Mouse (Mus musculus) adrenal gland, postnatal 25 days (tissue): ENCODE measurements around the gene Gm266. TPM values are rescaled to one million over a fixed set of nuclear protein-coding genes. Genes with fewer than 3 reads are reported as not detected.
"Not testable (repeated sequence)": the region's sequence is repeated elsewhere in the genome, so short reads cannot be mapped to it uniquely, and the experiment has no call there.

Experiments used
- DNase-seq: peaks from one replicate; pipeline ENCODE4 v3.0.0; 2021; ENCODE audit warnings: mixed read lengths
- long read RNA-seq: library from polyadenylated mRNA; stranded (forward); transcript quantifications from one replicate; pipeline ENCODE4 v2.0.0, GENCODE M21; 2021
- total RNA-seq: library from RNA; stranded (reverse); gene quantifications from 2 replicates; pipeline ENCODE4 v1.2.3, GENCODE M21; 2021

The Gm266 gene
- total RNA-seq, result not detected in 2 replicates
- long read RNA-seq, result 0 reads

DNA sequence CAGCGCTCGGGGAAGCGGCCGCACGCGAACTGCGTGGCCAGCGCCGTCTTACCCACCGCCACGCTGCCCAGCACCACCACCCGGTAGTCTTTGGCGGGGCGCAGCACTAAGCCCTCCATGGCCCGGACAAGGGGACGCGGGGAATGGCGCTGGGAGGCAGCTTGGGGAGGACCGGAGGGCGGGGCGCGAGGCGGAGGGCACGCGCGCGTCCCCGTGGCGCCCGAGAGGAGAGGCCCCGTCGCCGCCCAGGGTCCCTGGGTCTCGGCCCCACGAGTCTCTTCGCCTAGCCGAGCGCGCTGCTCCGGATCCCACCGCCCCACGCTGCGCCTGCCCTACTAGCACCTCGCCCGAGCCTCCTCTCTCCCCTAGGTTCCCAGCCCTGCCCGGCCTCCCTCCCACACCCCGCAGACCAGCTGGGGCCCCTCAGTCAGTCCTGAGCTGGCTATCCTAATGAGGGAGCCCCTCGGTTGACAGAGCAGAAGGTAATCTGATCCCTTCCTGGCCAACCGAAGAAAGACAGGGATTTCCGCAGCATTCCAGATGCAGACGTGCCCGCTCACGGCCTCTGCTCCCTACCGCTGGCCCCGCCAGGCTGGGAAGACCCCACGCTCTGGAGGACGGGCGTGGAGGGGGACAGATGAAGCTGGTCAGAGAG lies at the start of gene Gm266:
Gm266 (minus strand) TSS at position 172 of the 655 bp plus-strand sequence.
- peak; percentile 24 for DNase-seq

DNA sequence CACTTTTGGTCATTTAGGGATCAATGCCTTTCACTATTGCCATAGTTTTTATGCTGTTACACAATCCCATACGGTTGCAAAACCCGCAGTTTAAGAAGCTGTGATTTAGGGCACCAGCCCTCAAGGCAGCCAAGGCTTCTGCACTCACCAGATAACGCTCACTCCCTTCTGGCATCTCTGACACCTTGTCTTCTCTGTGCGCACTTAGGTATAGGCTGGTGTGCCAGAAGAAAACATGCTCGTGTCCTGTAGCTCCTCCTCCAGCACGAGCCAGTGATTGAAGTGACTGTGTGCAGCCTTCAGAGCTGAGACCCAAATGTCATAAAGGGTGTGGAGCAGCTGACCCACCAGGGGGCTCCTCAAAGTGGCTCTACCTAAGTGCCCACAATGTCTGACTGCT lies 49.7 kb upstream of the Gm266 start:
- DNase-seq, result no peak

DNA sequence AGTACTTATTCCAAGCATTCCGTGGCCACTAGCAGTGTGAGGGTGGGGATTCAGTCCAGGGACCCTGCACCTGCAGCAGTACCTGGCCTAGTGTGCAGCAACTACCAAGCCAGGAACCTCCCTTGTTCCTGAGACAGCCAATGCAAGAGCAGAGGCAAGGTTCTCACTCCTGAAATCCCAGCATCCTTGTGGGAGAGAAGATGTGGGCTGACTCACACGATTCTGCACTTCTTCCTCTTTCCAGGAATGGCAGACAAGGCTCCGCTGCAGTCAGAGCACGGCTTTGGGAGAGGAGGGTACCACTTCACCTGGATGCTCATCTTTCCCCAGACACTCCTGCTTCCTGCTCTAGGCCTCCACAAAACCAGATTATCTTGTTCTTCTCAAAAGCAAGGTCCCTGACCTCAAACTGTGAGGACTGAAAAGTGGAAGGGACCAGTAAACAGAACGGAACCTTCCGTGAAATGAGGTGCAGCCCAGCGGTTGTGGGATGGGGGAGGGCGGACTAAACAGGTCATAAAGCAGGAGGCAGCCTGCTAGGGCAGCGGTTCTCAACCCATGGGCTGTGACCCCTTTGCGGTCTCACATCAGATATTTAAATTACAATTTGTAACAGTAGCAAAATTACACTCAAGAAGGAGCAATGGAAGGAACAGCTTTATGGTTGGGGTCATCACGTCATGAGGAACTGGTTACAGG lies 47.6 kb upstream of the Gm266 start:
- no peak for DNase-seq

DNA sequence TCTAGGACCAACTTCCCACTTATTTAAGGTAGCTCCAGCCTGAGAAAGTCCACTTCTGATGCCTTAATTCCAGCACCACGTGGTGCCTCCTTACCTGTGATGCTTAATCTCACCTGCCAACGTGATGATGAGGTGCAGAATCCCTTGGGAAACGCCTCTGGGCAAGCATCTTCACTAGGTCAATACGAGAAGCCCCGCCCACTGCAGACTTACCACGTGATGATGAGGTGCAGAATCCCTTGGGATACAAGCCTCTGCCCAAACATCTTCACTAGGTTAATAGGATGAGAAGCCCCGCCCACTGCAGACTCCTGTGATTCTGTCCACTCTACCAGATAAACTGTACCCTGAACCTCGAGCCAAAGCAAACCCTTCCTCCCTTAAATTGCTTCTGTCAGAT lies 43.6 kb upstream of the Gm266 start:
- DNase-seq, result no peak

DNA sequence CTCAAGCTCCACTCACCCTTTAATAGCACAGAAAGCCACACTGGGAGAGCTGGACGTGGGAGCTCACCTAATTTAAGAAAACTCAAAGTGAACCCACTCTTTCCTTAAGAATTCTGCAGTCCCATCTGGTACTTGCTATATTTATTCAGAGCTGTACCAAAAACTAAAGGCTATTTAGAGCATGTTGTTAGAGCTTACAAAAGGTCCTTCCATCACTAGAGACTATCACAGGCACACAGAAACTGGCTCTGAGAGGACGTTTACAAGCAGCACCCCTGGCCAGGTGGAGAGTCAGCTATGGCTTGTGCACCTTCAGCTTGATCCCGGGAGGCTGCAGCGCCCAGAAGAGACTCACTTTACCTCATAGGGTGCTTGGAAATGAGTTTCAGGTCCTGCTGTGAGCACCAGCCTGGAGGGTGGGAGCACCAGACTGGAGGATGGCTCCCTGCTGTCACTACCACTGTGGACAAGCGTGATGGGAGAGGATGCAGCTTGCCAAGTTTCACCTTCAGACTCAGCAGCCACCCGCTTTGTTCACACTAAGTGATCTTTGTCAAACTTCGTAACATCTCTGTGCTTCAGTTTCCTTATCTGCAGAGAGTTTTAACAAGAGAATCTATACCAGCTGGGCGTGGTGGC lies 42.1 kb upstream of the Gm266 start:
- DNase-seq, result no peak

DNA sequence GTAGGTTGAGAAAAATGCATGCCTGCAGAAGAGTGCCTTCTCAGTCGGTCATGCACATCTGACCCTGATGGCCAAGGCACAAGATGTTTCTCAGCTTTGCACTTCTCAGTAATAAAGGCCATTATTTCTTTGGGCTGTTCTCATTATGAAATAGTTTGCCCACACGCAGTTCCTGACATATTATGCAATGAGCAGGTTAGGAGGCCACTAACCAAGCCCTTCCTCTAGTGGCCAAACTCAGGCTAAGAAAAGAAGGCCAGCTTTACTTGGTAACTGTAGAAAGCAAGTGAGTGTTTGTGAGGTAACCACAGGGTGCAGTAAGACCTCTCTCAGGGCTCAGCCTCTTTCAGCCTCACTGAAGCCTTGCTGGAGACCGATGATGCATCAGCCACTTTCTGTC lies 39.3 kb upstream of the Gm266 start:
- DNase-seq, result no peak

DNA sequence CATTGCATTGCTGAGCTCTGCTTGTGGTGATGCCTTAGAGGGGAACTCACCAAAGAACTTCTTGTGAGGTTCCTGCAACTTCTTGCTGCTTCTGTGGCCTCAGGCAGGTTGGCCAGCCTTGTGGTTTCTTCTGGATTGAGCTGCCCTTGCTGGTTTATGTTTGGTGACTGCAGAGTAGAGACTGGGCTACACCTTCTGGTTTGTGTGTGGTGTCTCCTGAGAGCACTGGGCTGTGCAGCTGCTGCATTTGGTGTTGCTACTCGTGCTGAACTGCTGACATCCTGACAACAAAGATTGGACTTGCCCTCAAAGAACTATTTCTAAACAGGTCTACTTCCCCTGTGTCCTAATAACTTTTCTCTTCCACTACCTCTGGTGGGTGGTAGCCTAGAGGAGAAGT lies 38.8 kb upstream of the Gm266 start:
- DNase-seq, result no peak

DNA sequence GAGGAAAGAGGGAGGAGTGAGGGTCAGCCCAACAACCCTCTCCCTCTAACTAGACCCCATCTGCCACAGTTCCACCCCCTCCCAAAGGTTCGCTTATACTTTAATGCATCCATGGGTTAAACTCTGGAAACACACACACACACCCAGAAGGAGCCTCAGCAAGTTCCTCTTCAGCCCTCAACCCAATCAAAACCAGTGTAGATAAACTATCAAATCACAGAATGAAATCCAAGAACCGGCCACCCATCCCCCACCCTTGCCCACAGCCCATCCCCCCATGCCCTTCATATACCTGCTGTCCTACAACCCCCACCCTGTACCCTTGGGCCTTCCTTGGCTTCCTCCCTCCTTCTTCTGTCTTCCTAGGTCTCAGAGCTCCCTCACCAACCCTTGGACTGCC lies 35.4 kb upstream of the Gm266 start:
- DNase-seq, result no peak

DNA sequence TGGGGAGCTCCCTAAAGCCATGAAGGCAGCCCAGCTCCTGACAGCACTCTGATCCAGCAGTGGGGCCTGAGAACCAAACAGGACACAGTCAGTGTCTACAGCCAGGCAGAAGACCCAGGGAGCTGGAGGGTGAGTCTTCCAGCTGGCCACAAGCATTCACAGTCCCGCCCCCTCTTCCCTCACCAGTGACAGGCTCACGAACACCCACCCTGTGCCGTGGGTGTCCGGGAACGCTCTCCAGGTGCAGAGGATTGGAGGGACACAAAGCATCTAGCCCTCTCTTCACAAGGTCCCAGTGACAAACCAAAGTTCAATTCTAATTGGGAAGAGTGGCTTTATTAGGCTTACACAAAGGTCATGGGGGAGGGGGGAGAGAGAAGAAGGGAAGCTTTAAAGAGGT lies 34.2 kb upstream of the Gm266 start:
- DNase-seq, result no peak

DNA sequence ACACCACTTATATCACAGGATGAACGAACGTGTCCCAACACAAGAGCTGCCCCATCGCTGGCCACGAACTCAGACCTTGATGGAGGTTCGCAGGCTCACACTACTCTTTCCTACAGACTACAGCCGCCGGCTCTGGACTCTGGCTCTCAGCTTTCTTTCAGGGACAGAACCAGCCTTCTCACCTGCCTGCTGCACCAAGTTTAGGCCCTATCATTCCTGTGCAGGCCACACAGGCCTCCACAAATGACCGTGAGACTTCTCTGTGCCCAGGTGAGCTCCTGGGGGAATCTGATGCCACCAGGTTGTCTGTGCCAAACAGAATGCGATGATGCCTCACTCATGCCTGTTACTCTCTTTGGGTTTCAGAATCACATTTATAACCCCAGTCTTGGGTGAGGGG lies 32.8 kb upstream of the Gm266 start:
- no peak for DNase-seq

DNA sequence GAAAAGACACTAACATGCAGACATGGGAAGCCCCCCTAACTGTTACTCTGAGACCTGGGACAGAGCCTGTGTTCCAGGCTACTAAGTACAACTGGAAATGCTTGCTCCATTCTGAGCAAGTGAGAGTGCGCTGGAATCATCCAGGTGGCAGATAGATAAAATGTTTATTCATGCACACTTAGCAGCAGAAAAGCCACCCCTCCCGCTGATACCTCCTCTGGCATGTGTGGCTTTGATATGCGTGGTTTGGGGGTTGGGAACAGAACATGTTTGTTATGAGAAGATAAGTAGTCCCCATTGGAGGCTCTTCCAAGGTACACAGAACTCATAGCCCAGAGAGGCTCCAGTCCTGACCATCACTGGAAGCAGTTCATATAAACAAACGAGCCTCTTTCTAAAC lies 32.3 kb upstream of the Gm266 start:
- no peak for DNase-seq

DNA sequence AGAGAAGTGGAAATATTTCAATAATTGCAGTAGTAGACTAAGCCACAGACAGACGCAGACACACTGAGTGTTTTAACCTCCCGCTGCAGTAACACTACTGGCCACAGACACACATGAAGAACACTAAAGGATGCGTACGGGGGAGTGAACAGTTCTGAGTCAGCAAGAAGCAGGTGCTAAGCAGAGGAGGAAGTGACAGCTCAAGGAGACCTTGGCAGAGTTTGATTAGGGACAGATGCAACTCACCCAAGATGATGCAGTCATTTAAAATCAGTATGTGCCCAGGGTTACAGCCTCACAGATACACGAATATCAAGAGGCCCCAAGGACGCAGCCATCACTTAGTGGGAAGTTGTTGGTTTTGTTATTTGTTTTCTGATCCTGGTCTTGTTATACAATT lies 31.2 kb upstream of the Gm266 start:
- no peak for DNase-seq

DNA sequence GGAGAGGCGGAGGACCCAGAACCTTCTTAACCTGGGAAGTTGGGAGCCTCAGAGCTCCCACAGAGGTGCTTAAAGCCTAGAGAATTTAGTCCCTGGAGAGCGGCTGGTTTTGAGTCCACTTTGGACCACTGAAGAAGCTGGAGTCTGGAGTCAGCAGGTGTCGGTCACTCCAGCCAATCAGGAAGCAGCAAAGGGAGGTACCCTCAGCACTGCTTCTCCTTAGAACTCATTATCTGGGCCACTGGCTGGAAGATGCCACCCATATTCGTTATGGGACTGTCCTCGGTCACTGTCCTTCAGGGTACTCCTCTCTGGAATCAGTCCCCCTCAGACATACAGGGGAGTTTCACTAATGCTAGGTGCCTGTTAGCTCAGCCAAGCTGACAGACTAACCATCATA lies 30.3 kb upstream of the Gm266 start:
- DNase-seq, result no peak

DNA sequence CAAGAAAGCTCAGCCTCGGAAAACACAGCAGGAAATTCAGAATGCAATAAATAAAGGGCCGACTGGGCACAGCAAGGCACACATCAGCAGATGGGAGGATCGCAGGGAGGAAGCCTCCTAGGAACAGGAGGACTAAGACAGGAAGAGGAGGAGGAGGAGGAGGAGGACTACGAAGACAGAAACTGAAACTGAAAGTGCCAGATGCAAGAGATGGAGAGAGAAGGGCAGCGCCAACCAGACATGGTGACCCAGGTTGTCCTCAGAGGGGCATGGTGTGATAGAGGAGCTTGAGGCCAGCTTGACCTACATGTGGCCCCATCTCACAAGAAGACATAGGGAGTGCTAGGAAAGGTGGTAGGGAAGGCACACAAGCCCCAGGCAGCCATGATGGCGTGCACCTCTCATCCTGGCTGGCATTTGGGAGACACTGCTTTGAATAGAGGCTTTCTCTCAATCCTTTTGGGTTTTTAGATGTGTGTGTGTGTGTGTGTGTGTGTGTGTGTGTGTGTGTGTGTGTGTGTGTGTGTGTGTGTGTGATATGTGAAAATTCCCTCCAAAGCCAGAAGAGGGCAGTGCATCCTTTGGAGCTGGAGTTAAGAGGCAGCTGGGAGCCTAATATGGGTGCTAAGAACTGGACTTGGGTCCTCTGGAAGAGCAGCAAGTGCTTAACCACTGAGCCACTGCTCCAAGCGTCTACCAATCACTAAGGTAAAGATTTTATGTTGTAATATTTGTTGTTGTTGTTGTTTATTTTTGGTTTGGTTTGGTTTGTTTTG lies 29.4 kb upstream of the Gm266 start:
- DNase-seq, result no peak

DNA sequence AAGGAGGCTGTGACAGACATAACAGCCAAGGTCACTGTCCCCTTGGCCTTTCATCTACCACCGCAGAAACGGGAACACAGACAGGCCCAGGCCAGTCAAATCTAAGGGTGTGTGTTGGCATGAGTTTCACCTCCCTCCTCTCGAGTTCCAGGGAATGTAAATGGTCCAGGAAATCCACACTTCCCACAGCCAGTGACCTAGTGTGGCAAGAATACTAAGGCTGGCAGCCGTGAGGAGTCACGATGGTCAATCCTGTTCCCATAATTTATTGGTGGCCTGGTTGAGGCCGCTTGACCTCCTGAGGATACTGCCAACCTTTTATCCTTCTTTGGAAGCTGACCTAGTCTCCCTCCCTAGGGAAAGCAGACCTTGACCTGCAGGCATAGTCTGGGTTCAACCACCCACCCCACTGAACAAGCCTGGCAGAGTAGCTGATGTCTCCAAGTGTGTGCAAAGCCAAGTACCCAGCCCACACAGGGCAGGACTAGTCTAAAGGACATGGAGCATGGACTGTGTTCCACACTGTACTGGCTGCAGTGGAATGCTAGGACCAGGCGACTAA lies 28.7 kb upstream of the Gm266 start:
- DNase-seq, result peak; percentile 35

DNA sequence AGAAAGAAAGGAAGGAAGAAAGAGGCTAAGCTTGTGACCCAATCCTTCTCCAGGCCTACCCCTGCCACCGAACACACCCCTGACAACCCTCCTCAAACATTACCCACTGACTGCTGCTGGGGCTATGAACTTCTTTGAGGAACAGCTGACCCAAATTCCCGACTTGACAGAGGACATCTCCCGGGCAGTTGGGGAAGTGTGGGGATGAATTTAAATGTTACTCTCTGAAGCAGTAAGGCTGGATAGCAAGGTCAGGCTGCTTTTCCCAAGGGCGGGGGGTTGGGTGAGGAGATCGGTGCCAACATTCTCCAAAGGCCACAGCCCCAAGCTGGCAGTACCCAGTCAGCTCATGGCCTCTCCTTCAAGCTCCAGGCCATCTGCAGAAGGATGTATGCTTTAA lies 28.1 kb upstream of the Gm266 start:
- DNase-seq, result peak; percentile 63

DNA sequence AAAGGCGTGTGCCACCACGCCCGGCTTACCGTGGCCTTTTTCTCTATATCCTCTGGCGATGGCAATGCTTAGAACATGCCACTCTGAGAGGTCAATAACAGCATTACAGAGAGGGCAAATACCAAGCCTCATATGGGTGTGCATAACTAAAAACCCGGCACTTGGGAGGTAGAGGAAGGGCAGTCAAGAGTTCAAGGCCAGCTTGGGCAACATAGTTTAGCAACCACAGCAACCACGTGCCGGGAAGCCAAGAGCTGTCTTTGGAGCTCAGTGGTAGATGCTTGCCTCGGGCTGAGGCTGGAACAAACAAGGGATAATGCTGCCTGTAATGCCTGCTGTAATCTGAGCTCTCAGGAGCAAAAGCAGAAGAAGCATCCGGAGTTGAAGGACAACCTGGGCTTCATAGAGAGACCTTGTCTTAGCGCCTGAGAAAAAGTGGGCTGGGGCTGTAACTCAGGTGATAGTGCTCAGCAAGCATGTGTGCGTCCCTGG lies 27.0 kb upstream of the Gm266 start:
- DNase-seq, result no peak

DNA sequence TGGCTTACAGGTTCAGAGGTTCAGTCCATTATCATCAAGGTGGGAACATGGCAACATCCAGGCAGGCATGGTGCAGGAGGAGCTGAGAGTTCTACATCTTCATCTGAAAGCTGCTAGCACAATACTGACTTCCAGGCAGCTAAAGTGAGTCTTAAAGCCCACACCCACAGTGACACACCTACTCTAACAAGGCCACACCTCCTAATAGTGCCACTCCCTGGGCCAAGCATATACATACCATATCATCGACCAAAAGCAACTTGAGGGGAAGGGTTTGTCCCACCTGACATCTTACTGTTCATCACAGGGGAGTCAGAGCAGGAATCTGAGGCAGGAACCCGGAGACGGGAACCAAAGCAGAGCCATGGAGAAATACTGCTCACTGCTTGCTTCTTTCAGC lies 22.8 kb upstream of the Gm266 start:
- DNase-seq, result not testable (repeated sequence)

DNA sequence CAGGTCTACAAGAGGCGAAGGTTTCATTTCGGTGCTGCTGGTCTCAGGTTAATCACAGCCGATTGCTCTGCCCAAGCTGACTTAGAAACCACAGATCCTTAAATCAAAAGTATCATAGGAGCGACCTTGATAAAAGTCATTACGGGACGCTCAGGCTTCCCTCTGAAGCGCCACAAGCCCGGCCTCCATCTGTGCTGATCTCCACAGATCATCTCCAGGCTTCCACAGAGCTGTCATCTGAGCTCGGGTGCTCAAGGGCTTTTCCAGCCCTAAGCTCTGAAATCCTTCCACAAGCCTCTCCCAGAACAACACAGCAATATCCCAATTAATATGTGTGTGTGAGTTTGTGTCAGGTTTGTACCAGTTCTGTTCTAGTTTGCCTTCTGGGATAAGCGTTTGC lies 22.3 kb upstream of the Gm266 start:
- peak; percentile 29 for DNase-seq

DNA sequence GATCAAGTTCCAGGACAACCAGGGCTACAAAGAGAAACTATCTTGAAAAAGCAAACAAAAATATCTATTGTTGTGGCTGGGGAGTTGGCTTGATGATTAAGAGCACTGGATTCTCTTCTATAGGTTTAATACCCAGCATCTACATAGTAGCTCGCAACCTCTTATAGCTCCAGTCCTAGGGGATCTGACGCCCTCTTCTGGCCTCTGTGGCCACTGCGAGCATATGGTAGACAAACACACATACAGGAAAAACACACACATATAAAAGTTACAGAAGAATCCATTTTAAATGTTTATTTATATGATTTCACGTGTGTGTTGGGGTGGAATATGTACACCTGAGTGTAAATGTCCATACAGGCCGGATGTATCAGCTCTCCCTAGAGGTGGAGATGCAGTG lies 21.4 kb upstream of the Gm266 start:
- no peak for DNase-seq

DNA sequence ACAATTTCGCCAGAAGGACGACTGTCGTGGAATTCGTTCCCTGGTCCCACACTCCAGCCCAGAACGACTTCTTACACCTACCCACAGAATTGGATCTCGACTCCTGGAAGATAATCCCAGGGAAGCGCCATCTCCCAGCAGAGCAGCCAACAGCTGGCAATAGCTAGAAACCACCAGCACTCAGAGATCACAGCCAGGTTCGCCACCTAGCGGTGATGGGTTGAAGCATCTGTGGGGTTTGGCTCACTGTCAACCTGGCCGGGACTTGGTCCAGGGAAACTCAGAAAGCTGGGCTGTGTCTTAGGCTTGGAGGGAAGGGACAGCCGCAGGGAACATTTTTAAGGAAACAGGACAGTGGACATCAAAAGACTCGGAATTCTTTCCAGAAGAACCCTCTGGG lies 19.3 kb upstream of the Gm266 start:
- DNase-seq, result peak; percentile 92

DNA sequence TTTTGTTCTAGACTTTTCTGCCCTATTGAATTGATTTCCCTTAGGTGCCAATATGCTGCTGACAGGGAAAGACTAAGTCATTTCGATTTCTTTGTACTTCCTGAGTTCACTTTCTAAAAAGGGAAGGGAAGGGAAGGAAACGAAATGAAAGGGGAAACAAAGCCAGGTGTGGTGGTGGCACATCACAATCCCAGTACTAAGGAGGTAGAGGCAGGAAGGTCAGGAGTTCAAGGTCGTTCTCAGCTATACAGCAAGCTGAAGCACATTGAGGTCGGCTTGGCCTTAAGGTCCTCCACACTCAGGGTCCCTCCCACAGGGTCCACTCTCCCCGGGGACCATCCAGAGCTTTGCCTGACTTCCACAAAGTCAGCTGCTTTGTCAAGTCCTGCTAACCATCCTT lies 17.9 kb upstream of the Gm266 start:
- DNase-seq, result no peak
